Mouse (Mus musculus): Measurements from ENCODE around the gene Gipc3.

DNA sequence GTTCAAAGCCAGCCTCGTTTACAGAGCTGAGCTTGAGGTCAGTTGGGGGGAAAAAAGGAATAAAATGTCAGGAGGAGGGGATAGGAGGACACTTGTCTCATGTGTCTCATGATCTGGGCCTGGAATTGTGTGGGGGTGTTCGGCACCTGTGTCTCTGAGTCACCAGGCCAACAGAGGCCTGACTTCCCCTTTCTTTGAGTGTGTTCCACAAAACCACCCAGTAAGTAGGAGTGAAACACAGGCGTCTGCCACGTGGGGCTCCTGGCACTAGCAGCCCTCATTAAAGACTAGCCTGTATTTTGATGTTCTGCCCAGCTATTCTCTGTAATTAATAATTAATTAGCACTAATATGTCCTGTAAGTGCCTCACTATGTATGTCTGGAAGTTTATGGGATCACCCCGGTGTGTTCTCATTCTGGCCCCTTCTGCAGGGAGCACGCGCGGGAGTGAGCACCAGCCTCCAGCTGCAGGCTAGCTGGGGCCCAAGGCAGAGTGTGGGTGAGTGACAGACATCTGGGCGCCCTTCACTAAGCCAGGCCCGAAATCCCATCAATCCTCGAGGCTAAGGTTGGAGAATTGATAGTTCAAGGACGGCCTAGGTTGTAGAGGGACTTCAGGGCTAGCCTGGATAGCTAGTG is 13.4 kb upstream of the Gipc3 start:
- TF ChIP-seq TAL1 (IDR thresholded peaks at IDR 0.05; ENCODE audit: low read length) (no peak), GATA1 (IDR thresholded peaks at IDR 0.05; ENCODE audit: low read length) (no peak)
